Mouse (Mus musculus) forebrain, embryonic 15.5 days (tissue): ENCODE data around the gene Catsperg1. TPM values are rescaled to one million over a fixed set of nuclear protein-coding genes. Genes with fewer than 3 reads are reported as not detected.
A peak's percentile ranks its signal among the peaks of the same experiment; 100 is the strongest.
"Not testable (repeated sequence)": the region's sequence is repeated elsewhere in the genome, so short reads cannot be mapped to it uniquely, and the experiment has no call there.

Experiments
- ATAC-seq: fragments of 200-750 bp; cut with Nextera tagmentation; replicated peaks from 2 replicates; pipeline ENCODE4 v1.8.0; 2017; ENCODE audit warnings: mild to moderate bottlenecking, moderate TSS enrichment, moderate library complexity
- H3K27ac ChIP-seq: fragments of 300-500 bp; sonication (generic); replicated peaks from 2 replicates; pipeline ENCODE4 v1.5.1; 2015; ENCODE audit warnings: mild to moderate bottlenecking, inconsistent platforms
- H3K27me3 ChIP-seq: fragments of 300-500 bp; sonication (generic); 2 replicates; pipeline ENCODE4 v1.6.1; 2015; ENCODE audit warnings: inconsistent platforms
- H3K36me3 ChIP-seq: fragments of 300-500 bp; sonication (generic); 2 replicates; pipeline ENCODE4 v1.6.1; 2015; ENCODE audit warnings: mild to moderate bottlenecking, inconsistent platforms
- H3K4me1 ChIP-seq: fragments of 300-500 bp; sonication (generic); 2 replicates; pipeline ENCODE4 v1.6.1; 2015; ENCODE audit warnings: inconsistent platforms
- H3K4me2 ChIP-seq: fragments of 300-500 bp; sonication (generic); replicated peaks from 2 replicates; pipeline ENCODE4 v1.6.1; 2015; ENCODE audit warnings: mild to moderate bottlenecking, inconsistent platforms
- H3K4me3 ChIP-seq: fragments of 300-500 bp; sonication (generic); 2 replicates; pipeline ENCODE4 v1.5.1; 2015; ENCODE audit warnings: mild to moderate bottlenecking, inconsistent platforms
- H3K9ac ChIP-seq: fragments of 300-500 bp; sonication (generic); replicated peaks from 2 replicates; pipeline ENCODE4 v1.6.1; 2015; ENCODE audit warnings: mild to moderate bottlenecking, inconsistent platforms
- H3K9me3 ChIP-seq: fragments of 300-500 bp; sonication (generic); 2 replicates; pipeline ENCODE4 v1.6.1; 2016; ENCODE audit warnings: inconsistent platforms
- WGBS: fragments of 180-500 bp; shearing (Covaris S2); methylation state at CpG from one replicate; pipeline ENCODE4 v1.1.7; 2015; ENCODE audit warnings: mixed read lengths; 5-methylcytosine and 5-hydroxymethylcytosine counted together
- polyA plus RNA-seq: library from polyadenylated mRNA; unstranded; fragments of >200 nt; fragmentation: Nextera tagmentation; extraction: Ambion mirVana; gene quantifications from 2 replicates; pipeline ENCODE4 v1.2.1, GENCODE M21; 2015

Catsperg1 gene
- polyA plus RNA-seq, 1 experiment from 2014 or later: 2.1 TPM

GRCm38 (mm10) chr7:29246015-29246414 lies 32.2 kb upstream of the Catsperg1 start:
- no peaks in the 10 kb centered on the region for H3K9me3 ChIP-seq
- H3K4me1 ChIP-seq: no peaks in the 10 kb centered on the region
- H3K4me2 ChIP-seq: no peak overlapping the region
- no peak overlapping the region for H3K9ac ChIP-seq
- 79% methylated on average over 5 of the region's 5 CpGs for WGBS
- peaks cover 11% of the 10 kb centered on the region for H3K27me3 ChIP-seq
- 0 out of 2 replicates have a peak, but pooled peaks cover 4% of the 10 kb centered on the region for H3K36me3 ChIP-seq
- no peak overlapping the region for H3K4me3 ChIP-seq
- no peak overlapping the region for H3K27ac ChIP-seq
- no peak for ATAC-seq

DNA sequence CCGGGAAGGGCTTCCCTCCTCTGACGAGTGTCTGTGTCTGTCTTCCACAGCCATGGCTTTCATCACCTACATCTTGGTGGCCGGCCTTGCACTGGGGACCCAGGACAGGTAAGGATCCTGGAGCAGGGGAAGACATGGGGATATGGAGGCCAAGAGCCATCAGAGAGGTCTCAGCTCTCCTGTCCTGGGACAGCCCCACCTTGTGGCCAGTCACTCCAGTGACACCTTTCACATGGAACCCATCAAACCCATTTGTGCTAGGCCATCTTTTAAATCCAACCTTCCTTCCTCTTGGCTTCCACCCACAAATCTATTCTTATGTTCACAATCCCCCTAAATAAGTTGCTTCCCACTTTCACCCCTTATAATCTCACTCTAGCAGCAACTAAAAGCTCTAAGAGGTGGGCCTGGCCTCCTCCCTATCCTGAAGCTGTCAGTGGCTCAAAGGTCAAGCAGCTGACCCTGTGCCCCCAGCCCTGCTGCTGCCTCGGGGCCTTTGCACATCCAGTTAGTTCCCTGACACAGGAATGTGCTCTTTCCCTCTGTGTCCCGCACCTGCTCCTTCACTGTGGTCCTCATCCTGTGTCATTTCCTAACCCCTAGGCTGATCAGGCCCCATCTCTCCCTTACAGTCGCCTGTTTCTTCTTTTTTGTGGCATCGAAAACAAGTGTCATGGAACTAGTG lies 31.0 kb upstream of the Catsperg1 start:
- H3K9me3 ChIP-seq: no peaks in the 10 kb centered on the region
- H3K27me3 ChIP-seq: peaks cover 11% of the 10 kb centered on the region
- no peak overlapping the region for H3K27ac ChIP-seq
- H3K4me3 ChIP-seq: no peak overlapping the region
- 0 out of 2 replicates have a peak, but pooled peaks cover 4% of the 10 kb centered on the region for H3K36me3 ChIP-seq
- no peak overlapping the region for H3K9ac ChIP-seq
- no peak for ATAC-seq
- H3K4me1 ChIP-seq: no peaks in the 10 kb centered on the region
- 87% methylated on average over 7 of the region's 7 CpGs for WGBS
- no peak overlapping the region for H3K4me2 ChIP-seq

GRCm38 (mm10) chr7:29238019-29238967 lies 24.5 kb upstream of the Catsperg1 start, which contains the start of gene Yif1b:
Gene Yif1b, plus strand, starts transcription at chr7:29238329.
- Histone ChIP-seq H3K4me3 (peak within 1 kb of the TSS; percentile 76), H3K27me3 (peaks cover 2% of the 10 kb centered on the region), H3K9ac (peak within 1 kb of the TSS; percentile 71), H3K9me3 (no peaks in the 10 kb centered on the region), H3K36me3 (no peaks in the 10 kb centered on the region), H3K27ac (peak within 1 kb of the TSS; percentile 90), H3K4me2 (peak within 1 kb of the TSS; percentile 79), H3K4me1 (peaks cover 11% of the 10 kb centered on the region)
- peak; percentile 98 for ATAC-seq
- 1% methylated on average over 60 of the region's 60 CpGs for WGBS

- not testable (repeated sequence) for H3K27me3 ChIP-seq, H3K36me3 ChIP-seq, H3K9me3 ChIP-seq
- peaks cover 12% of the 10 kb centered on the region for H3K4me1 ChIP-seq
- H3K4me3 ChIP-seq: peak overlapping the region; percentile 76
- H3K4me2 ChIP-seq: peak overlapping the region; percentile 79
- ATAC-seq: peak; percentile 20
- WGBS: 31% methylated on average over 6 of the region's 6 CpGs
- peak overlapping the region; percentile 90 for H3K27ac ChIP-seq
- H3K9ac ChIP-seq: peak overlapping the region; percentile 62
These were observed 23.8 kb upstream of the Catsperg1 start for GRCm38 (mm10) chr7:29237596-29237995.

DNA sequence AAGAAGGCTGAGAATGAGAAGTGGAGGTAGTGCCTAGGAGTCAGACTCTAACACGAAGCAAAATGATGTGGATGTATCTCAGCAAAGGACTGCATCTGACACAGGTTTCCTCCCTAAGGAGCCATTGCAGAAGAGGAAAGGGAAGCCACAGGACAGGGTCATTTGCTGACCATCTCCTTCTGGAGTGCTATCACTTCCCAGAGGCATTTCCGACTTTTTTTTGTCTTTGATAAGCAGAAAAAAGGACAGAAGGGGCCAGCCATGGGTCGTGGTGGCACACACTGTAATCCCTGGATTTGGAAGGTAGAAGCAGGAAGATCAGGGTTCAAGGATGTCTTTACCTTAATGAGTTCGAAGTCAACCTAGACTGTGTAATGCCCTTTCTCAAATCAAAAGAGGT lies 22.8 kb upstream of the Catsperg1 start:
- WGBS: 83% methylated on average over 4 of the region's 4 CpGs
- no peaks in the 10 kb centered on the region for H3K9me3 ChIP-seq
- H3K9ac ChIP-seq: no peak overlapping the region
- H3K36me3 ChIP-seq: no peaks in the 10 kb centered on the region
- peaks cover 16% of the 10 kb centered on the region for H3K27me3 ChIP-seq
- H3K4me2 ChIP-seq: no peak overlapping the region
- peaks cover 20% of the 10 kb centered on the region for H3K4me1 ChIP-seq
- H3K4me3 ChIP-seq: no peak overlapping the region
- no peak overlapping the region for H3K27ac ChIP-seq
- no peak for ATAC-seq

DNA sequence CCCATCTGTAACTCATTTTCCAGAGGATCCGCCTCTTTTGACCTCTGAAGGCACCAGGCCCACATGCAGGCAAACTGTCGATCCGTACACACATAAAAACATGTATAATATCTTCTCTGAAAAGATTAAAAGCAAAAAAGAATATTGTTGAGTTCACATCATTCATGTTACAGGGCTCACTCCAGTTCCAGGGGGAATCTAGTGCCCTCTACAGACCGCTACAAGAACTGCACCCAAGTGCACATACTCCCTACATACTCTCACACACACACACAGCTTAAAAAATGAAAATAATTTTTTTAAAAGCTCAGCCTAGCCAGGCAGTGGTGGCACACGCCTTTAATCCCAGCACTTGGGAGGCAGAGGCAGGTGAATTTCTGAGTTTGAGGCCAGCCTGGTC lies 20.8 kb upstream of the Catsperg1 start:
- H3K36me3 ChIP-seq: no peaks in the 10 kb centered on the region
- no peak overlapping the region for H3K27ac ChIP-seq
- H3K27me3 ChIP-seq: peaks cover 29% of the 10 kb centered on the region
- no peak overlapping the region for H3K9ac ChIP-seq
- no peaks in the 10 kb centered on the region for H3K9me3 ChIP-seq
- H3K4me3 ChIP-seq: no peak overlapping the region
- peaks cover 20% of the 10 kb centered on the region for H3K4me1 ChIP-seq
- ATAC-seq: no peak
- H3K4me2 ChIP-seq: no peak overlapping the region
- 85% methylated on average over 5 of the region's 5 CpGs for WGBS

DNA sequence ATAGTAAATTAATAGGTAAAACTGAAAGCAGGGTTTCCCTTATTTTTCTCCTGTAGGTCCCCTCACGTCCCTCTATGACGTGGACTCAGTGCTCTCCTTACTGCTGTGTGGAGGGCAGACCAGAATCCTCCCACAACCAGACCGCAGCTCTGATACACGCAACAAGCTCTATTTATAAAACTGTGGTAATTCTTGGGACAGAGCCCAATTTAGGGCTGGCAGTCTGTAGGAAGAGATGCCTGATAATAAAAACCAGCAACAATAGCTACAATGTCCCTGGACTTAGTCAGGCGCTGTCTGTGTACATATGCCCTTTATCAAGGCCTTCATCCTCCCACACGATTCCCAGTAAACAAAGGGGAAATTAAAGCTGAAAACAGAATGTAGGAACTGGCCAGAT lies 19.9 kb upstream of the Catsperg1 start:
- peaks cover 14% of the 10 kb centered on the region for H3K4me1 ChIP-seq
- no peak overlapping the region for H3K27ac ChIP-seq
- no peaks in the 10 kb centered on the region for H3K36me3 ChIP-seq
- H3K4me3 ChIP-seq: no peak overlapping the region
- no peak for ATAC-seq
- H3K4me2 ChIP-seq: no peak overlapping the region
- no peak overlapping the region for H3K9ac ChIP-seq
- WGBS: 59% methylated on average over 6 of the region's 6 CpGs
- no peaks in the 10 kb centered on the region for H3K9me3 ChIP-seq
- peaks cover 29% of the 10 kb centered on the region for H3K27me3 ChIP-seq

- ATAC-seq: 0 out of 2 replicates have a peak, but pooled peaks have one; percentile 46
- Histone ChIP-seq H3K4me1 (peaks cover 9% of the 10 kb centered on the region), H3K9ac (peak within 1 kb of the TSS; percentile 45), H3K27me3 (peaks cover 29% of the 10 kb centered on the region), H3K4me2 (peak within 1 kb of the TSS; percentile 85), H3K9me3 (no peaks in the 10 kb centered on the region), H3K36me3 (no peaks in the 10 kb centered on the region), H3K4me3 (peak within 1 kb of the TSS; percentile 45), H3K27ac (no peak within 1 kb of the TSS)
- 2% methylated on average over 57 of the region's 62 CpGs for WGBS
These were observed 18.6 kb upstream of the Catsperg1 start, which contains the start of gene Kcnk6 for GRCm38 (mm10) chr7:29232247-29233013. Gene Kcnk6, minus strand, starts transcription at chr7:29232515.

DNA sequence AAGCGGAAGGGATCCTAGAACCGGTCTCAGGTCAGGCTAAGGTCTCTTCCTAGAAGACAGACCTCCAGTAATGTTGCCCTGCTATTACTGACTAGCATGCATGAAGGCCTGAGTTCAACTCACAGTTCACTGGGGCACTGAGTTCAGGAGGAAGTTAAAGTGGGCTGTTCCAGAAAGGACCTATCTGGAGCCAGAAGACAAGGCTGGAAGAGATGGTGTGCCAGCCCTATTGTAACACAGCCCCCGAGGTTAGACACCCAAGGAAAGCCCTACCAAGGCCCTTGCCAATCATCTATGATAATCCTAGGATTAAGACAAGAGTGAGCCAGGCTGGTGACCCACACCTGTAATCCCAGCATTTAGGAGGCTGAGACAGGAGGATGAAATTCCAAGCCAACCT lies 17.7 kb upstream of the Catsperg1 start:
- Histone ChIP-seq H3K4me1 (peaks cover 9% of the 10 kb centered on the region), H3K9me3 (no peaks in the 10 kb centered on the region), H3K4me2 (peak overlapping the region; percentile 85; the same call in 1 of the 2 replicates), H3K27me3 (peaks cover 29% of the 10 kb centered on the region), H3K4me3 (peak overlapping the region; percentile 45), H3K36me3 (no peaks in the 10 kb centered on the region), H3K9ac (no peak overlapping the region), H3K27ac (no peak overlapping the region)
- WGBS: 48% methylated on average over 3 of the region's 3 CpGs
- no peak for ATAC-seq

GRCm38 (mm10) chr7:29230560-29230959 lies 16.7 kb upstream of the Catsperg1 start:
- Histone ChIP-seq H3K4me2 (no peak overlapping the region), H3K9ac (no peak overlapping the region), H3K4me3 (no peak overlapping the region), H3K27ac (no peak overlapping the region), H3K4me1 (peaks cover 9% of the 10 kb centered on the region), H3K27me3 (peaks cover 29% of the 10 kb centered on the region), H3K36me3 (no peaks in the 10 kb centered on the region), H3K9me3 (no peaks in the 10 kb centered on the region)
- 19% methylated on average over 3 of the region's 3 CpGs for WGBS
- no peak for ATAC-seq

DNA sequence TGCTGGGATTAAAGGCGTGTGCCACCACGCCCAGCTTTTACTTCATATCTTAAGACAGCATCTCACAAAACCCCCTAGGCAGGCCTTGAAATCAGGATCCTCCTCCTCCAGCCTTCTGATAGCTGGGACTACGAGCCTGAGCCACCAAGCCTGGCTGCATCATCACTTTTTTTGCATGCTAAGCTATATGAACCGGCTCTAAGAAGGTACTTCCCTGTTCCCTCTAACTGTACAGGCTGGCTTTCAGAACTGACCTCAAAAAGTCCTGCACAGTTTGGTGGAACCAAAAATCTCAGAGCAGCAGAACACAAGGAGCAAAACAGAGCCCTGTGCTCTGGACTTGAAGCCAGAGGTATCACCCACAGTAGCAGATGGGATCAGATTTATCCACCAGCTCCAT lies 14.4 kb upstream of the Catsperg1 start:
- Histone ChIP-seq H3K9me3 (no peaks in the 10 kb centered on the region), H3K4me3 (no peak overlapping the region), H3K27me3 (peaks cover 26% of the 10 kb centered on the region), H3K36me3 (no peaks in the 10 kb centered on the region), H3K9ac (no peak overlapping the region), H3K27ac (no peak overlapping the region), H3K4me1 (peaks cover 16% of the 10 kb centered on the region), H3K4me2 (no peak overlapping the region)
- ATAC-seq: no peak
- 74% methylated on average over 4 of the region's 4 CpGs for WGBS
